ENCODE assay signal across 23 mouse cellular contexts in the genomic region with DNA sequence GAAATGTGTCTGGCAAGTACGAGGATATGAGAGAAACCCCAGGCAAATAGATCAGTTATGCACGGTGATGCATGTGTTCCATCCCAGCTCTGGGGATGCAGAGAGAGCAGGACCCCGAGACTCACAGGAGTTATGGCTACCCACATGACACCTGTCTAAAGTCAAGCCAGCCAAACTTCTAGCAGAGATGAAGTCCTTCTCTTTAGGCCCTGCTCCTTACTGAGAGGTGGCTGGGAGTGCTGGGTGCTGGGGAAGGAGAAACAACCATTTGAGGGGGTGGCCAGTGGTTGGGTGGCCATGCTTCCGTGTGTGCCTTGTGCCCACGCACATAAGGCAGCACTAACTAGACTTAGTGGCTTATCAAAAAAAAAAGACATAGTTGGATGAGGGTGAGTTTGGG.
"Had no signal": no experiment of that assay in that cellular context is flagged by ENCODE, and none has a peak within 500 bp of the region (broad histone marks: within the 10 kb centered on the region; RNA-seq: fewer than 3 reads in every experiment).

No protein-coding gene starts in this region.

- H3K4me3 ChIP-seq: gastrocnemius, adult 2 months; heart, adult 2 months; heart, embryonic 13.5 days; heart, embryonic 15.5 days; hindbrain, embryonic 10.5 days; hindbrain, embryonic 12.5 days; intestine, embryonic 15.5 days; layer of hippocampus, adult 2 months; left cerebral cortex, adult 2 months; limb, embryonic 13.5 days; limb, embryonic 15.5 days had no signal

- H3K27ac ChIP-seq: gastrocnemius, adult 2 months; heart, adult 2 months; heart, embryonic 13.5 days; heart, embryonic 15.5 days; hindbrain, embryonic 10.5 days; hindbrain, embryonic 12.5 days; hindbrain, embryonic 14.5 days; intestine, embryonic 15.5 days; layer of hippocampus, adult 2 months; left cerebral cortex, adult 2 months; limb, embryonic 13.5 days; limb, embryonic 15.5 days had no signal

- DNase-seq: gastrocnemius, adult 2 months; gastrocnemius, postnatal 10 days; gastrocnemius, postnatal 25 days; heart, adult 2 months; heart, postnatal 14 days; heart, postnatal 4 days; kidney, adult 18-20 months; kidney, adult 8-10 months; kidney, postnatal 10 days; kidney, postnatal 25 days; kidney, postnatal 4 days; left cerebral cortex, postnatal 4 days had no signal

- H3K36me3 ChIP-seq: heart, embryonic 13.5 days; heart, embryonic 15.5 days; hindbrain, embryonic 10.5 days; hindbrain, embryonic 12.5 days; intestine, embryonic 15.5 days; limb, embryonic 13.5 days; limb, embryonic 15.5 days had no signal

- H3K27me3 ChIP-seq: heart, embryonic 13.5 days; heart, embryonic 15.5 days; hindbrain, embryonic 12.5 days; intestine, embryonic 15.5 days; limb, embryonic 13.5 days; limb, embryonic 15.5 days had no signal

- H3K4me1 ChIP-seq: heart, embryonic 13.5 days; heart, embryonic 15.5 days; hindbrain, embryonic 10.5 days; hindbrain, embryonic 12.5 days; intestine, embryonic 15.5 days; limb, embryonic 13.5 days; limb, embryonic 15.5 days had no signal

- H3K9me3 ChIP-seq: heart, embryonic 13.5 days; heart, embryonic 15.5 days; hindbrain, embryonic 10.5 days; hindbrain, embryonic 12.5 days; intestine, embryonic 15.5 days; limb, embryonic 13.5 days; limb, embryonic 15.5 days had no signal

- H3K9ac ChIP-seq: heart, embryonic 13.5 days; heart, embryonic 15.5 days; hindbrain, embryonic 12.5 days; hindbrain, embryonic 14.5 days; intestine, embryonic 15.5 days; limb, embryonic 13.5 days; limb, embryonic 15.5 days had no signal

- H3K4me2 ChIP-seq: heart, embryonic 11.5 days; heart, embryonic 13.5 days; heart, embryonic 15.5 days; hindbrain, embryonic 12.5 days; hindbrain, embryonic 14.5 days; intestine, embryonic 15.5 days; limb, embryonic 13.5 days; limb, embryonic 15.5 days had no signal
